Mouse (Mus musculus) thymus, postnatal 14 days (tissue): ENCODE results near the gene Mtmr1.
"Not testable (repeated sequence)": the region's sequence is repeated elsewhere in the genome, so short reads cannot be mapped to it uniquely, and the experiment has no call there.

Experiments
- DNase-seq: peaks from one replicate; pipeline ENCODE4 v3.0.0; 2021

The Mtmr1 gene

GRCm38 (mm10) chrX:71364554-71364991 lies at the start of gene Mtmr1:
Mtmr1 (plus strand) TSS chrX:71364760.
- DNase-seq, result peak; percentile 81

- DNase-seq, result peak; percentile 19
Measured at GRCm38 (mm10) chrX:71352033-71352432, 12.5 kb upstream of the Mtmr1 start.

- no peak for DNase-seq
Measured at GRCm38 (mm10) chrX:71355331-71355730, 9.2 kb upstream of the Mtmr1 start.

- not testable (repeated sequence) for DNase-seq
Measured at GRCm38 (mm10) chrX:71361793-71362192, 2.8 kb upstream of the Mtmr1 start.

GRCm38 (mm10) chrX:71364062-71364461 lies 498 bp upstream of the Mtmr1 start:
- DNase-seq, result no peak

GRCm38 (mm10) chrX:71365011-71365410 lies 451 bp downstream of the Mtmr1 start:
- peak; percentile 20 for DNase-seq

- DNase-seq, result no peak
Measured at GRCm38 (mm10) chrX:71365510-71365909, 950 bp downstream of the Mtmr1 start.

GRCm38 (mm10) chrX:71366973-71367372 lies 2.4 kb downstream of the Mtmr1 start:
- DNase-seq, result no peak

GRCm38 (mm10) chrX:71376781-71377180 lies 12.2 kb downstream of the Mtmr1 start:
- no peak for DNase-seq

- DNase-seq, result peak; percentile 33
Measured at GRCm38 (mm10) chrX:71378435-71378834, 13.9 kb downstream of the Mtmr1 start.

GRCm38 (mm10) chrX:71381571-71381970 lies 17.0 kb downstream of the Mtmr1 start:
- peak; percentile 39 for DNase-seq

GRCm38 (mm10) chrX:71396326-71396725 lies 31.8 kb downstream of the Mtmr1 start:
- DNase-seq, result no peak

GRCm38 (mm10) chrX:71406290-71406689 lies 41.7 kb downstream of the Mtmr1 start:
- no peak for DNase-seq

GRCm38 (mm10) chrX:71408386-71408785 lies 43.8 kb downstream of the Mtmr1 start:
- no peak for DNase-seq

- no peak for DNase-seq
Measured at GRCm38 (mm10) chrX:71412776-71413175, 48.2 kb downstream of the Mtmr1 start.

GRCm38 (mm10) chrX:71413616-71414015 lies 49.1 kb downstream of the Mtmr1 start:
- DNase-seq, result no peak

- peak; percentile 10 for DNase-seq
Measured at GRCm38 (mm10) chrX:71424852-71425251, 60.3 kb downstream of the Mtmr1 start.

GRCm38 (mm10) chrX:71425746-71426519 lies 61.4 kb downstream of the Mtmr1 start:
- peak; percentile 80 for DNase-seq

GRCm38 (mm10) chrX:71427491-71427890 lies 62.9 kb downstream of the Mtmr1 start:
- no peak for DNase-seq

GRCm38 (mm10) chrX:71430900-71431299 lies 66.3 kb downstream of the Mtmr1 start:
- DNase-seq, result no peak

- DNase-seq, result no peak
Measured at GRCm38 (mm10) chrX:71434448-71434847, 69.9 kb downstream of the Mtmr1 start.

GRCm38 (mm10) chrX:71434860-71435259 lies 70.3 kb downstream of the Mtmr1 start:
- no peak for DNase-seq

GRCm38 (mm10) chrX:71435542-71435941 lies 71.0 kb downstream of the Mtmr1 start:
- DNase-seq, result no peak

GRCm38 (mm10) chrX:71439473-71439872 lies 74.9 kb downstream of the Mtmr1 start:
- no peak for DNase-seq

- no peak for DNase-seq
Measured at GRCm38 (mm10) chrX:71442916-71443315, 78.4 kb downstream of the Mtmr1 start.
